Mouse (Mus musculus) central nervous system, embryonic 11.5 days (tissue): ENCODE data around the gene Tbc1d19. TPM values are rescaled to one million over a fixed set of nuclear protein-coding genes. Genes with fewer than 3 reads are reported as not detected.

Experiments used
- polyA plus RNA-seq: library from polyadenylated mRNA; depleted of rRNA; stranded (reverse); fragments of >200 nt; gene quantifications from 2 replicates; pipeline ENCODE4 v1.2.3, GENCODE M21; 2012; rRNA removed

The Tbc1d19 gene
- polyA plus RNA-seq: 45.5 and 51.4 TPM in 2 replicates

GRCm38 (mm10) chr5:53809115-53809991 is at the start of gene Tbc1d19:
TSS of gene Tbc1d19 (plus strand) at chr5:53809606.

Other genes starting within 250 kb of the Tbc1d19 start
- 1.0 and 1.2 TPM in 2 replicates for gene Cckar, start 101.9 kb upstream of the Tbc1d19 start, polyA plus RNA-seq
- gene Stim2, start 188.9 kb downstream of the Tbc1d19 start, polyA plus RNA-seq: 9.2 and 13.2 TPM in 2 replicates